Mouse (Mus musculus): ENCODE measurements around the gene Cxcl14.

Gene Cxcl14

GRCm38 (mm10) chr13:56295943-56296658 is at the start of gene Cxcl14:
Gene Cxcl14, minus strand, starts transcription at chr13:56296551.
- no peak for ATAC-seq (ENCODE audit: insufficient number of reproducible peaks, low FRiP score, low TSS enrichment)

- no peak for ATAC-seq (ENCODE audit: insufficient number of reproducible peaks, low FRiP score, low TSS enrichment)
These were observed 48.0 kb upstream of the Cxcl14 start for GRCm38 (mm10) chr13:56344355-56344754.

DNA sequence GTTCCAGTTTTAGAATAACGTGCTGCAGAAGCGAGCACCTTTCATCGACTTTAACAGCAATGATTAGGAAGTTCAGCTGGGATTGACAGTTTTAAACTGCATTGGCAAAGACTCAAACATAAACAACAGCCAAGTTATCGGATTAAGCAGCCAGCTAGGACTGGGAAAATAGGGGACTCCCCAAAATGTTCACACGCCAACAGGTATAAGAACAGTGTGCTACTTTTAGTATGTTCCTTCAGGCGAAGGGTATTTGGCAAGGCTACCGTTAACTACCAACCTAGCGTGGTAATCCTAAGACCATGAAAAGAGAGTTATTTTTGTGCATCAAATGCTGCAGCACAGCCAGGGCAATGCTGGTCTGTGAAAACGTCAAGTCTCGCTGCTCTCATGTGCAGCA is 46.1 kb upstream of the Cxcl14 start:
- ATAC-seq (ENCODE audit: insufficient number of reproducible peaks, low FRiP score, low TSS enrichment) = no peak

DNA sequence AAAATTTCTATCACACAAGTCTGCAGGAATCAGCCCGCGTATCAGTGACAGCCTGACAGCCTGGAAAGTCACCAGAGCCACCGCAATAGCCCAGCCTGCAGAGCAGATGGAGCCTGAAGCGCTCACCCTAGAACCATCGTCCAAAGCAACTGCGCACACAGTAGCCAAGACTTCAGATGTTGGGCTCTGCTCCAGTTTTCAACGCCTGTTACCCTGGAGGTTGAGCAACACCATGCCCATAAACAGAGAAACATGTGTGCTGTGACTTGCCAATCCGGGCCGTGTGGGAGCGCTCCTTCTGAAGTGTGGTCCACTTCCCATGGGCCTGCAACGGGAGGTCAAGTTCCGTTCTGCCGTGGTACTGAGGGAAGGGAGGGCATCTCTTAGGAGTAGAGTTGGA is 44.2 kb upstream of the Cxcl14 start:
- ATAC-seq (ENCODE audit: insufficient number of reproducible peaks, low FRiP score, low TSS enrichment) = no peak

- ATAC-seq (ENCODE audit: insufficient number of reproducible peaks, low FRiP score, low TSS enrichment) = no peak
These were observed 43.5 kb upstream of the Cxcl14 start for GRCm38 (mm10) chr13:56339816-56340215.

DNA sequence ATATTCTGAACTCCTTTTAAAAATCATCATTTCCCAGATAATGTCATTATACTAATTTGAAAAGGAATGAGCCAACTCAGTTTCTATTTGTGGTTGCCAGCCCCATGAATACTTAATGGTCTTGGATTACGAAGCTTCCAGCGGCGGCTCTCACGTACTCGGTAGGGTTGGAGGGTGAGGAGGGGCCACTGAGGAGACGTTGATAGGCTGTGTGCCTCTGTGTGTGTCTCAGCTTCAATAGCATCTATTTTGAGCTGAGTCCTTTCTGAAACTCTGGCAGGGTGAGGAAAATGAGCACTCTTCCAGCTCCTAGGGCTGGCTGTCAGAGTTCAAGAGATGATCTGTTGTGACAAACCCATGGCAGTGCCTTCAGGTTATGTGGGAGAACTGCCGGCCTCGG is 40.6 kb upstream of the Cxcl14 start:
- ATAC-seq (ENCODE audit: insufficient number of reproducible peaks, low FRiP score, low TSS enrichment) = no peak

GRCm38 (mm10) chr13:56334802-56335690 is 38.7 kb upstream of the Cxcl14 start:
- ATAC-seq (ENCODE audit: insufficient number of reproducible peaks, low FRiP score, low TSS enrichment) = no peak

DNA sequence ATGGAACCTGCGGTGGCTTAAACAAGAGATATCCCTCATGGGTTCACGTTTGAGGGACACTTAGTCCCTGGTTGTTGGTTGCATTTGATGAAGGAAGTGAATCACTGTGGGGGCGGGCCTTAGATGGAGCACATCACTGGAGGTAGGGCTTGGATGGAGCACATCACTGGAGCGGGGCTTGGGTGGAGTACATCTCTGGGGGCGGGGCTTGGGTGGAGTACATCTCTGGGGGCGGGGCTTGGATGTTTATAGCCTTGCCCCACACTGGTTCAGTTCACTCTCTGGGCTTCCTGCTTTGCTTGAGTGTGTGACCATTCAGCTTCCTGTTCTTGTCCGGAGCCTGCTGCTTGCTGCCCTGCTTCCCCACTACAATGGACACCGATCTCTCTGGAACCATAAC is 37.9 kb upstream of the Cxcl14 start:
- no peak for ATAC-seq (ENCODE audit: insufficient number of reproducible peaks, low FRiP score, low TSS enrichment)

GRCm38 (mm10) chr13:56332356-56332755 is 36.0 kb upstream of the Cxcl14 start:
- no peak for ATAC-seq (ENCODE audit: insufficient number of reproducible peaks, low FRiP score, low TSS enrichment)

GRCm38 (mm10) chr13:56330603-56331455 is 34.5 kb upstream of the Cxcl14 start:
- no peak for ATAC-seq (ENCODE audit: insufficient number of reproducible peaks, low FRiP score, low TSS enrichment)

- no peak for ATAC-seq (ENCODE audit: insufficient number of reproducible peaks, low FRiP score, low TSS enrichment)
These were observed 33.4 kb upstream of the Cxcl14 start for GRCm38 (mm10) chr13:56329769-56330168.

DNA sequence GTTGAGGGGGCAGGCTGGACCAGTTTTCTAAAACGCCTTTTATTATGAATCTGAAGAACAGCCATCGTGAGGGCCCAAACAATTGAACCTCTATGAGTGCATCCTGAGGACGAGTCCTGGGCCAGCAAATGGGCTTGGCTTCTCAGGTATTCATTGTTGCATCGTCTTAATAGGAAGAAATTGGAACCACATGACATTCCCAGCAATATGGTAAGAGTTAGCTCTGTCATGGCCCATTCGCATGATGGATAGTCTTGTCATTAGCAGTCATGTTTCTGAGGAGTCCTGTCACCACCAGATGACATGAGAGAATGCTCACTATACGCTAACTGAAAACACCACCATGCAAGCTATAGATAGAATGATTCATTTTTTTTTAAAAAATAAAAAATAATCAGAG is 32.8 kb upstream of the Cxcl14 start:
- no peak for ATAC-seq (ENCODE audit: insufficient number of reproducible peaks, low FRiP score, low TSS enrichment)

- ATAC-seq (ENCODE audit: insufficient number of reproducible peaks, low FRiP score, low TSS enrichment) = no peak
These were observed 31.4 kb upstream of the Cxcl14 start for GRCm38 (mm10) chr13:56327779-56328178.

DNA sequence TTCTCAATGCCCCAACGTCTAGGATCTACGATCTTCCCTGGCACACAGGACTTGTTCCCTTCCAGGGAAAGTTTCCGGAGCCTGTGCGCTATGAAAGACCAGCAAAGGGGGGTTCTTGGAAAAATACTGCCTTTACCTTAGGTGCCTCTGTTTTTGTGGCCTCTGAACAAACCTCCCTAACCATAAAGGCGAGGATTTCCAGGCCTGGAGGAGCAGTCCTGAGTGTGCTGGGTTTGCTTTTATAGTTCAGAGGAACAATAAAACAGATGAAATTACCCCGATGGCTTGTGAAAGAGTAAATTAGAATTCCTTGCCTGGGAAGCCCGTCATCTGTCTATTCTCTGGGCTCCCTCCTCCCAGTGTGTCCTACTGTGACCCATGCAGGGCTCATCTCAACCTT is 25.3 kb upstream of the Cxcl14 start:
- ATAC-seq (ENCODE audit: insufficient number of reproducible peaks, low FRiP score, low TSS enrichment) = no peak

DNA sequence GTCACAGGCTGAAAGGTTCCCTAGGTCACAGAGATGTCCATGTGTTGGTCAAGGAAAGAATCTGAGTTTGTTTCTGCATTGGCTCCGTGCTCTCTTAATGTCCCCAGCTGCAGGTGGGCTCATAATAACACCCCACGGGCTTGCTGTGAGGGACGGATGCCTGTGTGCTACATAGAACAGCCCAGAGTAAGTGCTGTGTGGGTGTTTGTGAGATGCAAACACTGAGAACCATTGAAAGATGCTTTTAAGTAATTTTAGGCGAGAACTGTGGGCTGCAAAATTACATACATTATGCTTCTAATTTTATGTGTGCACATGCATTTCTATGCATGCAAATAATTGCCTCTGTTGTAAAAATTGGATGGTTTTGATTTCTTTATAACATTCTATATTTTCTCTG is 20.6 kb upstream of the Cxcl14 start:
- ATAC-seq (ENCODE audit: insufficient number of reproducible peaks, low FRiP score, low TSS enrichment) = no peak

GRCm38 (mm10) chr13:56315201-56315600 is 18.9 kb upstream of the Cxcl14 start:
- no peak; the same call in 1 of the 2 replicates for ATAC-seq (ENCODE audit: insufficient number of reproducible peaks, low FRiP score, low TSS enrichment)

- no peak for ATAC-seq (ENCODE audit: insufficient number of reproducible peaks, low FRiP score, low TSS enrichment)
These were observed 8.7 kb upstream of the Cxcl14 start for GRCm38 (mm10) chr13:56305058-56305457.

DNA sequence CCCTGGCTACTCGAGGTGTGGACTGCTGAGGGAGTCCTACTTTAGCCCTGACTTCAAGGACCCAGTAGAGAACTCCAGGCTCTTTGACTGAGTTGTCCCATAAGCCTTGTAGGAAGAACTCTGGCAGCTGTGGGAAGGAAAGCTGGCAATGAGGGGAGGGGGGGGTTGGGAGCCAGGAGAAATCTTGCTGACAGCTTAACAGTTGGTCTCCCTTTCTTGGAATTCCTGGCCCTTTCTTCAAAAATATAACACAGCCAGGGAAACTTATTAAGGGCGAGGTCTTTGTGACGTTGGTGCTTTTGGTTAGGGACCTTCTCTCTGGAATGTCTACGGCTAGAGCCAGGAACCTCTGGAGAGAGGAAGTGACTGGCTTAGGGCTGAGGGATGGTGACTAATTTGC is 8.1 kb upstream of the Cxcl14 start:
- no peak for ATAC-seq (ENCODE audit: insufficient number of reproducible peaks, low FRiP score, low TSS enrichment)

- no peak for ATAC-seq (ENCODE audit: insufficient number of reproducible peaks, low FRiP score, low TSS enrichment)
These were observed 3.0 kb upstream of the Cxcl14 start for GRCm38 (mm10) chr13:56299336-56299735.

DNA sequence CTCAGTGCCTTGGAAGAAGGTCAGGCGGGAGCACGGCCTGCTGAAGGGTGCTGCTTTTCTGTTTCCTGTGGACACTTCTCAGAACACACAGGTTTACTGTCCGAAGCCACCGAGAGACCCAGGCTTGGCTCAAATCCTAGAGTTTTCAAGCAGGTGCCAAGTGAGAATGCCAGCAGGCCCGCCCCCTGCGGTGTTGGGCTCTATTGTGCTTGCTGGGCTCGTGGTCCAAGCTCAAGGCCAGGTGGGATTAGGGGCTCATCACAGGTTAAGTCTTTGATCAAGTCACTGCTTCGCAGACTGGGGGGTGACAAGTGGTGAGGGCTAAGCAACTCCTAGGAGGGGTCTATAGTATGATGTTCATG is 289 bp upstream of the Cxcl14 start:
- ATAC-seq (ENCODE audit: insufficient number of reproducible peaks, low FRiP score, low TSS enrichment) = no peak

DNA sequence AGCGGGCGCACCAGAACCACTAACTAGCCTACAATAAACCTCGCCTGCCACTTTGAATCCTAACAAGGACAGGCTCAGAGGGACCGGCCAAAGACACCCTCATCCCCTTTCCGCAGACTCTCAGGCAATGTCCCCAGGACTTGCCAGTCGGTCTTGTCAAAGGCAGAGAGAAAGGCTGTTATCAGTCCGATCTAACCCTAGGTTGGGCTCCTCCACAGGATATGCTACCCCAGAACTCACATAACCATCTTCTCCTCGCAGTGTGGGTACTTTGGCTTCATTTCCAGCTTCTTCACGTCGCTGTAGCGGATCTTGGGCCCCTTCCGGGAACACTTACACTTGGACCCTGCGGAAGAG is 787 bp downstream of the Cxcl14 start:
- no peak for ATAC-seq (ENCODE audit: insufficient number of reproducible peaks, low FRiP score, low TSS enrichment)

Data from cerebellum, adult (tissue).